Mouse (Mus musculus) effector memory CD4-positive, alpha-beta T cell, adult 7 months (primary cell): ENCODE measurements around the gene Fam243. TPM values are rescaled to one million over a fixed set of nuclear protein-coding genes. Genes with fewer than 3 reads are reported as not detected.

ENCODE experiments used
- polyA plus RNA-seq: library from polyadenylated mRNA; unstranded; fragments of 100-300 nt; shearing (Covaris generic); gene quantifications from one replicate; pipeline ENCODE4 v1.2.1, GENCODE M21; 2017

Fam243 gene
- not detected for polyA plus RNA-seq

DNA sequence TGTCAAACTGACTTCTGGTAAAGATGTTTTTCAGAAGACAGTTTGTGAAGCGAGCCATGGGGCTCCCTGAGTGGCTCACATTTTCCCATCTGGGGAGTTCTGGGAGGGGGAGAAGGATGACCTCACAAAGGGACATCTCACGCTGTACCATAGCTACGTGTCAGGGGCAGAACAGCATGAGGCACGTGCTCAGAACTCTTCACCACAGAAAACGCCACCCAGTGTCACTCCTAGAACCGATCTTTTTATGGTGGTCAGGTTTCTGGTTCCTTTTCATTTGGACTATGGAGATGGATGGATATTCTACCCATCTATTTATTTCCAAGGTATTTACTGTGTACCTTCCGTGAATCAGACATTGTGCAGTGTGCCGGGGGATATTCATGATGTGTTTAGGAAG, at the start of gene Fam243:
Gene Fam243, minus strand, starts transcription at position 101 of the 400 bp plus-strand sequence.

DNA sequence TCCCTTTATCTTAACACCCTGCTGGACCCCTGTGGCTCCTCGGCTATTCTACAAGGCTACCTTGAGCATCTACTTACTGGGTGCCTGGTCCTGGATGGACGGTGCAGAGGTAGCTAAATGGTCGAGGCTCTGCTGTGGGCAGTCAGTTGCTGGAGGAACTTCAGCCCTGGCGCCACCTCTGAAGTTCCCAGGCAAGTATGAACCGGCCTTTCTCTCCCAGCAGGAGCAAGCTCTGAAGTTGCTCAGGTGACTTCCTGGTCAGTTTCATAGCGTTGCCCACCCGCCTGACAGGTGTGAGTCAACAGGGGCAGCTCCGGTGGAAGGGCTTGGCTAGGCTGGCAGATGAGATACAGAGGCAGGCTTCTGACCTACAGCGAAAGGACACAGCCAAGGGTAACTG, 38.0 kb upstream of the Fam243 start, which contains the start of gene Kcne1:
Gene Kcne1, minus strand, starts transcription at position 240 of the 400 bp plus-strand sequence.

DNA sequence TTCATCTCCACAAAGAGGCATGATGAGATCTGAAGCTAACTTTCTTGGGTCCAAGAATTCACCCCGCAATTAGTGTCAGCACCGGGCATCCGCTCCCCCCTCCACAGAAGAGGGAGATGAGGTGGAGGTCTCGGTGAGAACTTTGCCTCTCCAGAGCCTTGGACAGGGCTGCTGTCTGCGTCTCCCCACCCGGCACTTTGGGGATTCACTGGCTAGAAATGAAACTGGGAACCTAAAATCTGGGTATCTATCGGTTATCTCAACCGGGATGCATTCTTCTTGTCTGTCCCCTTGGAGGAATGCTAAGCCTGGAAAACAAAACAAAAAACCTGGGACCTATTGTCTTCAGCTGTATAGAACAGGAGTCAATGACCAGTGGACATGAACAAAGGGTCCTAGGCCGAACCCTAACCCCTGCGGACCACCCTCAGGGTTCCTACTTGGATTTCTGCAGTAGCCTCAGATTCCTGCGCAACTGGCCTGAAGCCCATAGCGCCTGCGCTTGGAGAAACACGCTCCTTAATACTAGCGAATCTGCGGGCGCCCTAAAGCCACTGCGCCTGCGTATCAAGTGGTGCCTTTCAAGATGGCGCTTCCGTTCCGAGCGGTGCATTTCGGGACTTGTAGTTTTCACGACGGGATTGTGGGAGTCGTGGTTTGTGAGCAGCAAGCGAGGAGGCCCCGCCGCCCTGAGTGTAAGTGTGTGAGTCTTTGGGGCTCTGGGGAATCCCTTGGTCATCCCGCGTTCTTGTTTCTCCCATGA, 20.4 kb downstream of the Fam243 start, which contains the start of gene Smim11:
Gene Smim11, plus strand, starts transcription at position 638 of the 763 bp plus-strand sequence.

DNA sequence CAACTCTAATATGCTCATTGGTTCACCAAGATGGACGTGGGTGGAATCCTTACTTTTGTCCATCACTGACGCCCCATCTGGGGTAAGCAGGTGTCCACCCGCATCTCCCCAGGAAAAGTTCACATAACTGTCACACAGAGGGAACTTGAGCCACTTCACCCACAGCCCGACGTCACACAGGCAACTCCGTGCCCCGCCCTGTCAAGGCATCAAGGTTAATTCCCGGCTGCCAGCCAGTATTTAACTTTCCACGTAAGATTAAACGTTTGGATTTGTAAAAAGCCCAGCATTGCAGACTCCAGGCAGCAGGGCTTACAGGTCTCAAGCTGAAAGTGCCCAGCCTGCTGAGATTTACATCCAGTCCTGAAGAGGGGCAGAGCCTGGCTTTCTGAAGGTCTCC, 29.1 kb downstream of the Fam243 start, which contains the start of gene Kcne2:
Gene Kcne2, plus strand, starts transcription at position 289 of the 400 bp plus-strand sequence.

Other genes starting within 250 kb of the Fam243 start
- gene Kcne2, start 29.1 kb downstream of the Fam243 start, polyA plus RNA-seq: 0.39 TPM
- 68.7 TPM for gene Smim11, start 20.2 kb downstream of the Fam243 start, polyA plus RNA-seq
- gene Kcne1, start 38.0 kb upstream of the Fam243 start, polyA plus RNA-seq: not detected
- 5.0 TPM for gene Rcan1, start 149.4 kb upstream of the Fam243 start, polyA plus RNA-seq
- gene Clic6, start 164.3 kb upstream of the Fam243 start, polyA plus RNA-seq: 0.29 TPM